Mouse (Mus musculus) lung, postnatal 4 days (tissue): Measurements from ENCODE around the gene Hspb3.
A peak's percentile ranks its signal among the peaks of the same experiment; 100 is the strongest.

Experiments used
- DNase-seq, 2 experiments: peaks; one replicate each; pipeline ENCODE4 v3.0.0; 2021

Hspb3 gene

GRCm38 (mm10) chr13:113663151-113663779 is at the start of gene Hspb3:
TSS of gene Hspb3 (minus strand) at chr13:113663676.
- DNase-seq: peak; percentile 7 to 34

GRCm38 (mm10) chr13:113713186-113713585 is 49.7 kb upstream of the Hspb3 start:
- no peak for DNase-seq

GRCm38 (mm10) chr13:113706183-113706582 is 42.7 kb upstream of the Hspb3 start:
- DNase-seq: no peak

- DNase-seq: no peak
These were observed 37.7 kb upstream of the Hspb3 start for GRCm38 (mm10) chr13:113701185-113701584.

- peak in 1 of 2 experiments; percentile 26 for DNase-seq
These were observed 36.5 kb upstream of the Hspb3 start for GRCm38 (mm10) chr13:113699928-113700327.

GRCm38 (mm10) chr13:113699415-113699873 is 36.0 kb upstream of the Hspb3 start:
- no peak for DNase-seq

- no peak for DNase-seq
These were observed 33.4 kb upstream of the Hspb3 start for GRCm38 (mm10) chr13:113696838-113697321.

- peak in 1 of 2 experiments; percentile 52 for DNase-seq
These were observed 29.9 kb upstream of the Hspb3 start for GRCm38 (mm10) chr13:113693383-113693782.

- no peak for DNase-seq
These were observed 28.2 kb upstream of the Hspb3 start for GRCm38 (mm10) chr13:113691644-113692043.

GRCm38 (mm10) chr13:113689883-113690282 is 26.4 kb upstream of the Hspb3 start:
- DNase-seq: no peak

GRCm38 (mm10) chr13:113686691-113687121 is 23.2 kb upstream of the Hspb3 start:
- no peak for DNase-seq

GRCm38 (mm10) chr13:113682821-113683220 is 19.3 kb upstream of the Hspb3 start:
- no peak for DNase-seq

- no peak for DNase-seq
These were observed 17.2 kb upstream of the Hspb3 start for GRCm38 (mm10) chr13:113680646-113681045.

GRCm38 (mm10) chr13:113669459-113670077 is 6.1 kb upstream of the Hspb3 start:
- DNase-seq: peak; percentile 32 to 60

GRCm38 (mm10) chr13:113663883-113664282 is 407 bp upstream of the Hspb3 start:
- no peak for DNase-seq

- no peak for DNase-seq
These were observed 1.6 kb downstream of the Hspb3 start for GRCm38 (mm10) chr13:113661826-113662271.

GRCm38 (mm10) chr13:113660576-113661310 is 2.7 kb downstream of the Hspb3 start:
- no peak for DNase-seq

- DNase-seq: no peak
These were observed 6.3 kb downstream of the Hspb3 start for GRCm38 (mm10) chr13:113657204-113657603.

GRCm38 (mm10) chr13:113656639-113657038 is 6.8 kb downstream of the Hspb3 start:
- no peak for DNase-seq

GRCm38 (mm10) chr13:113655511-113655910 is 8.0 kb downstream of the Hspb3 start:
- DNase-seq: no peak

GRCm38 (mm10) chr13:113640944-113641597 is 22.4 kb downstream of the Hspb3 start:
- no peak for DNase-seq

- no peak for DNase-seq
These were observed 24.6 kb downstream of the Hspb3 start for GRCm38 (mm10) chr13:113638914-113639313.

- no peak for DNase-seq
These were observed 27.7 kb downstream of the Hspb3 start for GRCm38 (mm10) chr13:113635799-113636222.
